Mouse (Mus musculus): ENCODE measurements around the gene B230118H07Rik. TPM values are rescaled to one million over a fixed set of nuclear protein-coding genes. Genes with fewer than 3 reads are reported as not detected.

Gene B230118H07Rik
- total RNA-seq (2014; fragmentation: Nextera tagmentation) (10.2 and 28.7 TPM in 2 replicates), total RNA-seq (2017) (72.1 and 76.4 TPM in 2 replicates), polyA plus RNA-seq (2012) (1.0 and 1.6 TPM in 2 replicates)

DNA sequence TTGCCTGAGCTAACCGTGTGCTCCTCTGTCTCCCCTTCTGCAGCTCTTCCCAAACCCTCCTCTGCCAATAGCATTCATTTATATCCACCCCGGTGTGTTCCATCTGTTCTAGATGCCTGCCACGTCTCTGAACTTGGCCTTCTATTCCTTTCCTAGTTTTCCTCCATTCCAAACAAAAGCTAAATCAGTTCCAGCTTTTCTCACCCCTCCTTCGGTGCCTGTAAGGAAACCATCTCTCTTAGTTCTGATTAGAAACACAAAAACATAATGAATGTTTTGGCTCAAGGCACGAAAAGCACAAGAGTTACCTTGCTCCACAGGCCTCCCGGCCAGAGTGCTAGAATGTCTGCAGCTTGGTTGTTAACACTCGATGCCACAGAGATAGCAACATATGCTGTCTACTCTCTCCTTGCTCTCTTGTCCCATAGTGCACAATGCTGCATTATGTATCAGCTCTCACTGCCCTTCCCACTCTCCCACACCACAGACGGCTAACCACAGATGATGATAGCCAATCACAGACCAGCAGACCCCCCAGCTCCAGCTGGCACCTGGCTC, at the start of gene B230118H07Rik, which contains the start of gene Rag1:
TSS of gene B230118H07Rik (minus strand) at position 419 of the 558 bp plus-strand sequence.
TSS of gene Rag1 (minus strand) at position 388 of the 558 bp plus-strand sequence.
- ATAC-seq (ENCODE audit: extremely low read depth, insufficient number of reproducible peaks, low FRiP score, poor library complexity, severe bottlenecking) (no peak), DNase-seq (ENCODE audit: low spot score) (no peak)
- TF ChIP-seq GATA2 (IDR thresholded peaks at IDR 0.05; ENCODE audit: borderline replicate concordance, low read depth, low read length) (no peak), GATA1 (IDR thresholded peaks at IDR 0.05; ENCODE audit: borderline replicate concordance, low read length) (no peak), CTCF (IDR thresholded peaks at IDR 0.05; ENCODE audit: low read depth, low read length) (no peak), TAL1 (conservative IDR thresholded peaks at IDR 0.05; ENCODE audit: low read depth, low read length) (no peak), POLR2AphosphoS5 (IDR thresholded peaks at IDR 0.05; ENCODE audit: insufficient replicate concordance, low read depth, low read length) (no peak)
- Histone ChIP-seq H3K4me3 (ENCODE audit: low read depth, low read length) (no peak within 1 kb of the TSS), H3K9me3 (replicated peaks) (no peaks in the 10 kb centered on the region), H3K27me3 (ENCODE audit: insufficient read depth, low read length) (peaks cover 10% of the 10 kb centered on the region), H3K4me1 (ENCODE audit: insufficient read depth, low read depth, low read length) (peaks cover 24% of the 10 kb centered on the region), H3K36me3 (replicated peaks) (no peaks in the 10 kb centered on the region)

DNA sequence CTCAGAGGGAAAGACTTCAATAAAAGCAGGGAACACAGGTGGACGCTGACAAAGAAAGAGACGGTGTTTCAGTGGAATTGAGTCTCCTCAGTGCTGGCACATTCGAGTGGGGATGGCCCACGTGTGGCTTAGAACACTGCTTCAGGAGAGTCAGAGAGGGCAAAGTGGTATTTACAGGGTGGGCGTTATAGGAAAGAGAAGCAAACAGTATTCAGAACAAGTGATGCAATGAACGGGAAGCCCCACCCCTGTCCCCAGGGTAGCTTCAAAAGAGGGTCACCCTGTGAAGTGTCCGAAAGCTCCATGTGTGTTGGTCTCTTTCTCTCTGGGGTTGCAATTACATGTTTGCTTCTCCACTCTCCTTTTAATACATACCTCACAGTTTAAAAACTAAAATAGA, 46.3 kb upstream of the B230118H07Rik start:
- no peak for TF ChIP-seq CTCF (IDR thresholded peaks at IDR 0.05; ENCODE audit: low read depth, low read length)
- TF ChIP-seq POLR2AphosphoS5 (IDR thresholded peaks at IDR 0.05; ENCODE audit: insufficient replicate concordance, low read depth, low read length), result no peak
- no peak for TF ChIP-seq GATA1 (IDR thresholded peaks at IDR 0.05; ENCODE audit: borderline replicate concordance, low read length)
- TF ChIP-seq GATA2 (IDR thresholded peaks at IDR 0.05; ENCODE audit: borderline replicate concordance, low read depth, low read length), result no peak
- TF ChIP-seq TAL1 (conservative IDR thresholded peaks at IDR 0.05; ENCODE audit: low read depth, low read length), result no peak
- H3K36me3 ChIP-seq (replicated peaks), result peaks cover 81% of the 10 kb centered on the region

DNA sequence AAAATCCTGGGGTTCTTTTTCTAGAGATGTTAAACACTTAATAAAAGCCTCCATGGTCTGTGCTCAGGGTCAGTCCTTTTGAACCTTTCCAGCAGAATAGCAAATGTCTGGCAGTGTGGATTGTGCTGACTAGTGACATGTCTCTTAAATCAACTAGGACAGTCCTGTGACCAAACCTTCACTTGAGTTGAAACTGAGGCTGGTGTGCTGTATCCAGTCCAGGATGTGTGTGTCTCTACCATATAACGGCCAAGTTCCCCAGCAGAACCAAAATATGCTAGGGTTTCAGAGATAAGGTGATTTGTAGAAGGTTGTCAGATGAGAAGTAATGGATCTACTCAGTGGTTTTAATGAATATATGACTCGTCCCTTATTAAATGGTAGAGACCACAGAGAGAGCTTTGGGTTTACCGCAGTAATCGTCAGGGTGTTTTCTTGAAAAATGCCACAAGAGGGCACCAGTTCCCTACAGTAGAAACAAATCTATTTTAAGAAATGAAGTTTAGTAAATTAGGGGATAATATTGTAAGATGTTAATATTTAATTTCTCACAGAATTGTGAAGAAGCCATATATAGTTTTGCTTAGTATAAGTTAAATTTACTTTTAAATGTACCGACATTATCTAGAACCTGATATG, 44.4 kb upstream of the B230118H07Rik start:
- Histone ChIP-seq H3K36me3 (replicated peaks) (peaks cover 85% of the 10 kb centered on the region), H3K4me1 (ENCODE audit: insufficient read depth, low read depth, low read length) (no peaks in the 10 kb centered on the region), H3K27me3 (ENCODE audit: insufficient read depth, low read length) (no peaks in the 10 kb centered on the region), H3K4me3 (ENCODE audit: low read depth, low read length) (no peak overlapping the region), H3K9me3 (replicated peaks) (no peaks in the 10 kb centered on the region)
- TF ChIP-seq CTCF (IDR thresholded peaks at IDR 0.05; ENCODE audit: low read depth, low read length) (no peak), TAL1 (conservative IDR thresholded peaks at IDR 0.05; ENCODE audit: low read depth, low read length) (no peak), GATA1 (IDR thresholded peaks at IDR 0.05; ENCODE audit: borderline replicate concordance, low read length) (no peak), GATA2 (IDR thresholded peaks at IDR 0.05; ENCODE audit: borderline replicate concordance, low read depth, low read length) (no peak), POLR2AphosphoS5 (IDR thresholded peaks at IDR 0.05; ENCODE audit: insufficient replicate concordance, low read depth, low read length) (no peak)
- no peak for DNase-seq (ENCODE audit: low spot score)
- ATAC-seq (ENCODE audit: extremely low read depth, insufficient number of reproducible peaks, low FRiP score, poor library complexity, severe bottlenecking), result no peak

More for the DNA sequence above, 46.3 kb upstream of the B230118H07Rik start:
- no peaks in the 10 kb centered on the region for H3K27me3 ChIP-seq (ENCODE audit: insufficient read depth, low read length)
- no peak for DNase-seq (ENCODE audit: low spot score)
- no peak for ATAC-seq (ENCODE audit: extremely low read depth, insufficient number of reproducible peaks, low FRiP score, poor library complexity, severe bottlenecking)
- no peaks in the 10 kb centered on the region for H3K4me1 ChIP-seq (ENCODE audit: insufficient read depth, low read depth, low read length)
- no peaks in the 10 kb centered on the region for H3K9me3 ChIP-seq (replicated peaks)
- no peak overlapping the region for H3K4me3 ChIP-seq (ENCODE audit: low read depth, low read length)

DNA sequence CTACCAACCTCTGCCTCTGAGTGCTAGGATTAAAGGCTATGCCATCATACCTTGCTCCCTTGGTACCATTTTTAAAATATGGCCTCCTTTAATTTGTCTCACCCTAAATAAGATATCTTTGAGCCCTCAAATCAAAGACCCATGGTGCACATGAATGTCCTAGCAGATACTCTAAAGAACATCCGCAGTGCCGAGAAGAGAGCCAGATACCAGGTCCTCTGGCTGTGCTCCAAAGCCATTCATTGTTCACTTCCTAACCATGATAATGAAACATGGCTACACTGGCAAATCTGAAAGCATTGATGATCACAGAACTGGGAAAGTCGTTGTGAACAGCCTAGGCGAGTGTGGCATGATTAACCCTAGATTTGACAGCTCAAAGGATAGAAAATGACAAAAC, 43.7 kb upstream of the B230118H07Rik start:
- H3K4me3 ChIP-seq (ENCODE audit: low read depth, low read length), result no peak overlapping the region
- ATAC-seq (ENCODE audit: extremely low read depth, insufficient number of reproducible peaks, low FRiP score, poor library complexity, severe bottlenecking), result no peak
- TF ChIP-seq GATA1 (IDR thresholded peaks at IDR 0.05; ENCODE audit: borderline replicate concordance, low read length) (no peak), POLR2AphosphoS5 (IDR thresholded peaks at IDR 0.05; ENCODE audit: insufficient replicate concordance, low read depth, low read length) (no peak), CTCF (IDR thresholded peaks at IDR 0.05; ENCODE audit: low read depth, low read length) (no peak), TAL1 (conservative IDR thresholded peaks at IDR 0.05; ENCODE audit: low read depth, low read length) (no peak), GATA2 (IDR thresholded peaks at IDR 0.05; ENCODE audit: borderline replicate concordance, low read depth, low read length) (no peak)
- no peaks in the 10 kb centered on the region for H3K27me3 ChIP-seq (ENCODE audit: insufficient read depth, low read length)
- no peaks in the 10 kb centered on the region for H3K9me3 ChIP-seq (replicated peaks)
- H3K4me1 ChIP-seq (ENCODE audit: insufficient read depth, low read depth, low read length), result no peaks in the 10 kb centered on the region
- no peak for DNase-seq (ENCODE audit: low spot score)
- peaks cover 83% of the 10 kb centered on the region for H3K36me3 ChIP-seq (replicated peaks)

DNA sequence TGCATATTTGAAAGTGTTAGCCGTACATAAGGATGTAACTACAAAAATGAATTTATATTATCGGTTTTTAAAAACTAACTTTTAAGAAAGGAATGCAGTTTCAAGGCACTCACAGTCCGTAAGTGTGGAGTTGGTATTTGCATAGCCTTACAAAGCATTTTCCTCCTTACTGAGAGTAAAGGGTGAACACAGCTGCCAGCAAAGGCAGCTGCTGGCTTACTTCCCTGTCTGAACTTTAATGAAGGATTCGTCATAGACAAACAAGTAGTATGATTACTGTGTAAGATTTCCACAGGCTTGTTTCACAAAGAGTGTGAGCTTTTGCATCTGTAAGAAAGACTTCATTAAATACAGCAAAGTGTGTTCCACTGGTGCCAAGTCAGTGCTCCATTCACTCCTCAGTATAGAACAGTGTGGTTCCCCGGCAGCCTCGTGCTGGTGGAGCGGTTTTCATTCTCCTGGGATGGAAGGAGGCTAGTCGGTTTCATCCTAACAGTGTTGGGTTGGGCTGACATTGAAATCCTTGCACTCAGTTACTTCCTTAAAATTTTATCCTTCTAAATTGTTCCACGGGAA, 41.0 kb upstream of the B230118H07Rik start:
- ATAC-seq (ENCODE audit: extremely low read depth, insufficient number of reproducible peaks, low FRiP score, poor library complexity, severe bottlenecking), result no peak
- H3K4me3 ChIP-seq (ENCODE audit: low read depth, low read length), result no peak overlapping the region
- no peaks in the 10 kb centered on the region for H3K27me3 ChIP-seq (ENCODE audit: insufficient read depth, low read length)
- H3K36me3 ChIP-seq (replicated peaks), result peaks cover 83% of the 10 kb centered on the region
- no peak for TF ChIP-seq TAL1 (conservative IDR thresholded peaks at IDR 0.05; ENCODE audit: low read depth, low read length)
- no peak for TF ChIP-seq CTCF (IDR thresholded peaks at IDR 0.05; ENCODE audit: low read depth, low read length)
- no peak for TF ChIP-seq GATA1 (IDR thresholded peaks at IDR 0.05; ENCODE audit: borderline replicate concordance, low read length)
- no peak for TF ChIP-seq GATA2 (IDR thresholded peaks at IDR 0.05; ENCODE audit: borderline replicate concordance, low read depth, low read length)
- no peak for TF ChIP-seq POLR2AphosphoS5 (IDR thresholded peaks at IDR 0.05; ENCODE audit: insufficient replicate concordance, low read depth, low read length)
- no peaks in the 10 kb centered on the region for H3K4me1 ChIP-seq (ENCODE audit: insufficient read depth, low read depth, low read length)
- DNase-seq (ENCODE audit: low spot score), result no peak
- H3K9me3 ChIP-seq (replicated peaks), result no peaks in the 10 kb centered on the region

DNA sequence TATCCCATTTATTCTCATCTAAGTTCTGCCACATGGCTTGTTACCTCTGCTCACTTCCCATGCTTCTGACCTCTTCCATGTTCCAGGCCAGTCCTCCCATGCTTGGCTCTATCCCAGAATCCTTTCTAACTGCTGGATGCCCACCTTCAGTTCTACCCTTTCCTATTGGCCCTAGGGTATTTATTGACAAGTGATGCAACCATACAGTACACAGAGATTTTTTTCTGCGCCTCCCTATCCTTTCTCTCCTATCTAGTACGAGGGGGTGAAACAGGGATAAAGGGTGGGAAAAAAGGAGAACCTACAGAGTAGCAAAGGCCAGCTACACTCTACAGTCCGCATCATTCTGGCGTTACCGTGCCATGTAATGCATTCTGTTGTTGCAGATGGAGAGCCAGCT, 38.7 kb upstream of the B230118H07Rik start:
- no peaks in the 10 kb centered on the region for H3K9me3 ChIP-seq (replicated peaks)
- ATAC-seq (ENCODE audit: extremely low read depth, insufficient number of reproducible peaks, low FRiP score, poor library complexity, severe bottlenecking) (no peak), DNase-seq (ENCODE audit: low spot score) (no peak)
- no peak for TF ChIP-seq POLR2AphosphoS5 (IDR thresholded peaks at IDR 0.05; ENCODE audit: insufficient replicate concordance, low read depth, low read length)
- TF ChIP-seq TAL1 (conservative IDR thresholded peaks at IDR 0.05; ENCODE audit: low read depth, low read length), result no peak
- no peak for TF ChIP-seq GATA2 (IDR thresholded peaks at IDR 0.05; ENCODE audit: borderline replicate concordance, low read depth, low read length)
- no peak for TF ChIP-seq CTCF (IDR thresholded peaks at IDR 0.05; ENCODE audit: low read depth, low read length)
- no peak for TF ChIP-seq GATA1 (IDR thresholded peaks at IDR 0.05; ENCODE audit: borderline replicate concordance, low read length)
- peaks cover 90% of the 10 kb centered on the region for H3K36me3 ChIP-seq (replicated peaks)
- H3K4me3 ChIP-seq (ENCODE audit: low read depth, low read length), result no peak overlapping the region
- no peaks in the 10 kb centered on the region for H3K27me3 ChIP-seq (ENCODE audit: insufficient read depth, low read length)
- no peaks in the 10 kb centered on the region for H3K4me1 ChIP-seq (ENCODE audit: insufficient read depth, low read depth, low read length)

Measured in G1E (cell line).